Mouse (Mus musculus): ENCODE measurements around the gene Kctd7.

DNA sequence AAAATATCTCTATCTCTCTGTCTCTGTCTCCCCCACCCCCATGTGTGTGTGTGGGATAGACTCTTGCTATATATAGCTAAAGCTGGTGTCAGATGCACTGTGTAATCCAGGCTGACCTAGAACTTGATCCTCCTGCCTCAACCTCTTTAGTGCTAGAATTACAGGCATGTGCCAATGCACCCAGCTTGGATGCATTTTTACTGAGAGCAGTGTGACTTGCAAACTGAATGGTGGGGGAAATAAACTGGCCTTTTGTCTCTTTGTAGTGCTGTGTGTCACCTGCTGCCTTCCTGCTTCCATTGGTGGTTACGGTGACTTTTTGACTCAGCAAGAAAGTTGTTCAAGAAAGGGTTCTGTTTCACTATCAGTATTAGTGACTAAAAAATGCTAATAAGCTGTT lies 51.6 kb downstream of the Kctd7 start:
- no peak for TF ChIP-seq CTCF (IDR thresholded peaks at IDR 0.05; ENCODE audit: control insufficient read depth, insufficient read depth, insufficient replicate concordance, low read depth, low read length)
- TF ChIP-seq POLR2A (IDR thresholded peaks at IDR 0.05; ENCODE audit: control insufficient read depth, low read depth, low read length), result no peak

Measured in testis, adult 2 months (tissue).